Mouse (Mus musculus): Measurements from ENCODE around the gene Vapa. TPM values are rescaled to one million over a fixed set of nuclear protein-coding genes. Genes with fewer than 3 reads are reported as not detected.
"Not testable (repeated sequence)": the region's sequence is repeated elsewhere in the genome, so short reads cannot be mapped to it uniquely, and the experiment has no call there.

Vapa gene
- 25.5 and 38.6 TPM in 2 replicates for polyA plus RNA-seq (2012; rRNA removed)

DNA sequence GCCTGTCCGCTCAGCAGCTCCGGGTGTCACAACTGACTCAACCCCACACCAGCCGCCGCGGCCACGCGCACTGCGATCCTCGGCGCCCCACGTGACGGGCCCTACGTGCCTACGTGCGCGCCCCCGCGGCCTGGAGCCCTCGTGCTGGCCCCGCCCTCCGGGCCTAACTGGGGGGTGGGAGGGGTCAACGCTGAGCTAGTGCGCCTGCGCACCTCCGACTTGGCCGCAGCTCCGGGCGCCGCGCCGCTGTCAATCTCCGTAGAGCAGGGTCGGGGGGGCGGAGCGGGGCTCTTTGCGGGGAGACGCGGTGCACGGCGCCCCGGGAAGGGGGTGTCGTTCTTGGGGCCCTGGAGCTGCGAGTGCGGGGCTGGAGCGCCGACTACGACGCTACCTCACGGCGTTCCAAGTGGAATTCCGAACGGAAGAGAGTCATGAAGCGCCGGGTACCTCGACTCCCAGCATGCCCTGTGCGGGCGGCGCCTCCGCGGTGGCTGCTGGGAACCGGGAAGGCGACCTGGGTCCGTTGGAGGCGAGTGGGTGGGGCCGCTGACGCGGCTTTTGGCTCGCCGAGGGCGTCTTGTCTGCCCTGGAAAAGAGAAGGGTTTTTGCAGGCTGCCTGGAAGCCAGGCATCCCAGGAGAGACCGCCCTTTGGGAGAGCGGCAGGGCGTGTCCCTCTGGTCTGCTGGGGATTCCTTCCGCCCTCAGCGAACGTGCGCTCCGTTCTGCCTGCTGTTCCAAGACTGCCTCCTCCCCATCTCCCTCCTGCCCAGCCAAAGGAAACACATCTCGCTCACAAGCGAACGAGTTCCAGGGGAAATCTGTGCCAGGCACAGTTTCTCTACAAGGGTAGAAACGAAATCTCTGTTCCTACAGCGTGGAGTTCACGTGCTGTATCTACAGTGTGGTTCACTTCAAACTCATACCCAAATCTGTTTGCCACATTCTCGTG is at the start of gene Vapa:
Gene Vapa, minus strand, starts transcription at position 93 of the 950 bp plus-strand sequence.
- peak; percentile 54 for DNase-seq (ENCODE audit: low read depth)

GRCm38 (mm10) chr17:65662662-65663061 is 49.3 kb upstream of the Vapa start:
- no peak for DNase-seq (ENCODE audit: low read depth)

DNA sequence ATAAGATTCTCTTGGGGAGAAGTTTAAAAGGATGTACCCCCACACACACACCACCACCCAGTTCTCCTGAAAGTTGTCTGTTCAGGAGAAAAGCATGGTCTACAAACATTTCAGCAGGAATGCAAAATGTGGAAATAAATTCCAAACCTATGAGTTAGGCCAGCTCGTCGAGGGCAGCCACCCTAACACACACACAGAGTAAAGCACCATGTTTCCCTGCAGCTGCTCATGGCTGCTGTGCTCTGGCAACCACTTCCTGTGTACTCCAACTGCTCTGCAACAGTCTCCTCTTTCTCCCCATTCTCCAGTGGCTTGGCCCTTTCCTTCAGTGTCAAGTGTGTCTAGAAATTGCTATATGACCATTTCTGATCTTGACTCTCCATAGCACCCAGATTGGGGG is 45.1 kb upstream of the Vapa start:
- no peak for DNase-seq (ENCODE audit: low read depth)

DNA sequence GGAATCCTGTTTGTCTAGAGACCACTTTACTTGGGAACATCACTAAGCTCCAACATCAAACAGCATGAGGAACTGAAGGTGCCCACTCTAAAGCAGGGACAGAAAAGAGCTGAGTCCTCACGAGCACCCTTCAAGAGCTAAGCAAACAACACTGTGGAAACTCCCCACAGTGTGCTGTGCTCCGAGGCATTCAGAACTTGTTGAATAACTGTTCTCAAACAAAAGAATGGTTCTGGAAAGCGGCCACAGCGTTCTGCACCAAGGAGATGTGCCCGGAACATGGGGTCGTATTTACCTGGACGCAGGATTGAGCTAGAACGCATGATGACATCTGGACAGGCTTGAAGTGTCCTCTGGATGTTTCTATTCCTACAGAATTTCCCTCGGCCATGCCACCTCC is 44.6 kb upstream of the Vapa start:
- no peak for DNase-seq (ENCODE audit: low read depth)

DNA sequence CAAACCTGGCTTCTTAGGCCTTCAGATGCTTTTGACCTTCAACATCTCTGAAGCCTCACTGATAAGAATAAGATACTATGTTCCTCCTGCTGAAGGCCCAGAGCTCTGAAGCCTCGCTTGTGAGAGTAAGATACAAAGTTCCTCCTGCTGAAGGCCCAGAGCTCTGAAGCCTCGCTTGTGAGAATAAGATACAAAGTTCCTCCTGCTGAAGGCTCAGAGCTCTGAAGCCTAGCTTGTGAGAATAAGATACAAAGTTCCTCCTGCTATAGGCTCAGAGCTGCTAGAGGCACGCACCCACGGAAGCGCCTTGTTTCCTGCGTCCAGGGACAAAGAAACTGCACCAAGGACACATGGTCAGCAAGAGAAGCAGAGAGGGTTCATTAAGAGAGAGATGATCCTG is 43.4 kb upstream of the Vapa start:
- no peak for DNase-seq (ENCODE audit: low read depth)

DNA sequence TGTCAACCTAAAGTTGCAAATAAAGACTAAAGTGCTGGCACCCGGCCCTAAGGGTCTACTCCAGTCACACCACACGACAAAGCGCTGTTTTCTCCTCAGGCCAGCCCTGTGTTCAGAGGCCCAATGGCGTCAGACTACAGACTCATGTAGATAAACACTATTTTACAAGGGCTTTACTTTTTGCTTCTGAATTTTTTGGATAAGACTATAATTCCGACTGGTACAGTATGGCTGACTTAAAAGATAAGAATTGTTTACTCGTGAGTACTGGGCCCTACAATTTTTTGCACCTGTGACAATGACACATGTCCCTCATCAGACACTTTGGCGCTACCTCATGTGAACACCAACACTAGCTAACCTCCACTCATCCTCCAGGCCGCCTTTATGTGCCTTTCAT is 42.7 kb upstream of the Vapa start:
- no peak for DNase-seq (ENCODE audit: low read depth)

- no peak for DNase-seq (ENCODE audit: low read depth)
Observed at GRCm38 (mm10) chr17:65655608-65656007, 42.3 kb upstream of the Vapa start.

DNA sequence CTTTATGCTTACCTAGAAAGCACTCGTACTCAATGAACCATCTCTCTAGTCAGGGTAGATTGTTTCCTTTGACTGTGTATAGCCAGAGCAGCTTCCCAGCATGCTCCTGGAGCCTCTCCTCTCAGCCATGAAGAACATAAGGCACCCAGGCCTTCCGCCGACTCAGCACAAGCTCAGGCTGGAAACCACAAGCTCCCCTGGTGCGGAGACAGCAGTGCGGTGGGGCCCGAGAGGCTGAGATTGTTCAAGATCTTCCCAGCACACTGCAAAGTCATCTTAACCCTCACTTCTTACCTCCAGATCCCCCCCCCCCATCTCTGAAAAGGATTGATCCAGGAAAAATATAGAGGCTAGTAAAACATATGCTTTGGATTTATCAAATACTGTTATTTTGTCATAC is 37.2 kb upstream of the Vapa start:
- no peak for DNase-seq (ENCODE audit: low read depth)

DNA sequence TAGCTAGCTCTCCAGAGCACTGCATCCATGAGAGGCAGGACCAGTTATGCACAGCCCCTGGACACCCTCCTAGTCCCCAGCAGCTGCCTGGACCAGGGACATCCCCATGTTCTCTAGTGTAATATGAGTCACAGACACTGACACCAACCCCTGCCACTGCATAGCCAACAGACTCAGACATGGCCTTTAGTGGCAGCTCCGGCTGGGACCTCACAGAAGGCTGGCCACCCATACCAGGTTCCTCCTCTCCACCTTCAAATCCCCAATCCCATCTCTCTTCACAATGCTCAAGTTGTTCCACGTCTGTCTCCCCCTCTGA is 35.8 kb upstream of the Vapa start:
- DNase-seq (ENCODE audit: low read depth), result no peak

- DNase-seq (ENCODE audit: low read depth), result no peak
Observed at GRCm38 (mm10) chr17:65648371-65649174, 35.2 kb upstream of the Vapa start.

- no peak for DNase-seq (ENCODE audit: low read depth)
Observed at GRCm38 (mm10) chr17:65647961-65648360, 34.6 kb upstream of the Vapa start.

DNA sequence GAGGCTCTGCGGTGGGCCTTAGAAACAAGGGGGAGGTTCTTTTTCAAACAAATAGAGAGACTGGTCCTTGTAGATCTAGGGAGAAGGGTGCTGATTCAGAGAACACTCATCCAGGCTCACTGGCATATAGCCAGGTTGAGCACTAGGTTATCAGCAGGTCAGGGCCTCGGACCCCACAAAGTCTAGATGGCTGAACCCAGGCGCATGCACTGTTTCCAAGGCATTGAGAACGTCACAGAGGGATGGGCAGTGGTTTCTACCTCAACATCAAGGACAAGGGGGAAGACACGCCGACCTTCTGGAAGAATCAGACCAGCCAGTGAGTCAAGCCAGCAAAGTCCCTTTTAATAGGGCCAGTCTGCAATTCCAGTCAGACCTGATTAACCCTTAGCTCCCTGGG is 33.9 kb upstream of the Vapa start:
- no peak for DNase-seq (ENCODE audit: low read depth)

- DNase-seq (ENCODE audit: low read depth), result no peak
Observed at GRCm38 (mm10) chr17:65643579-65643978, 30.2 kb upstream of the Vapa start.

DNA sequence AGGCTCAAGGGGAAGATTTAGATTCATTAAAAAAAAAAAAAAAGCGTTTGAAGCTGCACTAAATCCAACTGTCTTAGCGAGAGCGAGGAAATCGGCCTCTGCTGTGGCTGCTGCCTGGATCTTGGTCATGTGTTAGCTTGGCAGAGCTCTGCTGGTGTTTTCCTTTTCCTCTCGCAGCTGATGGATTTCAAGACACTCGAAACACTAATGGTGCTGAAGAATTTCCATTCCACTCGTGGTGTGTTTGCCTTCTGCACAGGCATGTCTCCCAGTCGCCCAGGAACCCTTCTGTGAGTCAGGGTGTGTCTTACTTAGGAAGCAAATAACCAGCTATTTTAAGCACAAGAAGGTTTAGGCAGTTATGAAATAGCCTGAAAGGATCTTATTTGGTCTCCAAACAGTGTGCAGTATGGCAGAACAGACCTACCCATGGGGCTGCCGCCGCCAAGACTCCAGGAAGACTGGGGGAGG is 29.7 kb upstream of the Vapa start:
- DNase-seq (ENCODE audit: low read depth), result no peak

GRCm38 (mm10) chr17:65642578-65642991 is 29.2 kb upstream of the Vapa start:
- DNase-seq (ENCODE audit: low read depth), result no peak

- no peak for DNase-seq (ENCODE audit: low read depth)
Observed at GRCm38 (mm10) chr17:65641734-65642218, 28.4 kb upstream of the Vapa start, which contains the start of gene Txndc2. Gene Txndc2, minus strand, starts transcription at chr17:65642168.

DNA sequence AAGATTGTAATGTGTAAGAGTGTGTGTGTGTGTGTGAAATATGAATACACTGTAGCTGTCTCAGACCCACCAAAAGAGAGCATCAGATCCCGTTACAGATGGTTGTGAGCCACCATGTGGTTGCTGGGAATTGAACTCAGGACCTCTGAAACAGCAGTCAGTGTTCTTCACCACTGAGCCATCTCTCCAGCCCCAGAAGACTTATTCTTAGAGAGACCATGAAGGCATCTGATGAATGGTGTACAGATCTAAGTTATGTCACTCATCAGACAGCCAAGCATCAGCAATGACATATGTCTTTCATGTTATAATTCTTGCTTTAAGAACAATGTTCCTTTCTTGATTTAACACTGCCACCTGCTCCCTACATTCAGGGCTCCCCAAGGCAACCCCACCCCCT is 25.8 kb upstream of the Vapa start:
- DNase-seq (ENCODE audit: low read depth), result no peak

- DNase-seq (ENCODE audit: low read depth), result no peak
Observed at GRCm38 (mm10) chr17:65635715-65636360, 22.5 kb upstream of the Vapa start.

- no peak for DNase-seq (ENCODE audit: low read depth)
Observed at GRCm38 (mm10) chr17:65629943-65630342, 16.6 kb upstream of the Vapa start.

DNA sequence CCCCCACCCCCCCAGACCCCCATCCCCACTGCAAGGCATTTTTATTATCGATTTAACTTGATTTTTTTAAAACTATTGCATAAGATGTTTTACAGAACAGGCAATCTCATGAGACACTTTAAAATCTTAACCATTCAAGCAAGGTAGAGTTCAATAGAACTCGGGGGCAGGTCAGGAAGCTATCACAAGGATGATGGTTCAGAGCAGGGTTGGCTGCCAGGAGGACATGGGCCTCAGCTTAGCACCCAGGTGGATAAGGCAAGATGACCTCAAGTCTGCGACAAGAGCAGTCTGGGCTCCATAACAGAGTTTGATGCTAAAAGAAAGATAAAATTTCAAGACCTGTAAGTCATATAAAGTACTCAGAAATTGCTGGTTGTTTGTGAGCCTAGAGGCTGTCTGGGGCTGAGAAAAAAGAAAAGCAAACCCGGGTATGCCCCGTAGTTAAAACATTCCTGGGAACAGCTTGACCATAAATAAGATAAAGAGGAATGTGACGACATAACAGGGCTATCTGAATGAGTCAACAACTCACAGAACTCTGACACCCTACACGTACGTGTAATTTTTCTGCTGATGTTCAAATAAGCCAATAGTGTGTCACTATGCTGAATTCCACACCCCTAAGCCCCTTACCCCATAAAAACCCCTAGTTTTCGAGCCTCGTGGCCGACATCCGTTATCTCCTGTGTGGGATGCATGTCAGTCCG is 15.6 kb upstream of the Vapa start:
- DNase-seq (ENCODE audit: low read depth), result not testable (repeated sequence)

DNA sequence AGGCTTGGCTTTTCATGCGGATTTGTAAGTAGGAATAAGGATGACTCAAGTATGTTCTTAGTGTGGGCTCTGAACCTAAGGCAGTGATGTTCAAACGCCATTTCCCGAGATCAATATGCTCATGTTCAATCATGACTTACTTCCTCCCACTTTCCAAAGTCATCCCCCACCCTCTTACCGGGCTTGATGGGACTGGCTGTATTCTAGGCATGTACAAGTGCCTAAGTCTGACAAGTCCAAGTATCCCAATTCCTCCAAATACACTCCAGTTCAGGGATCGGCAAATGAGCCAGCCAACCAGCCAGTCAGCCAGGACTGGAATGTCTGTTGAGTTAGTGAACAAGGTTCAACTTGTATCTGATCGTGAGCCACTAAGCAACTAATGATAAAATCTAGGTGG is 12.9 kb upstream of the Vapa start:
- DNase-seq (ENCODE audit: low read depth), result no peak

Data from gonadal fat pad, adult 2 months (tissue).